Mouse (Mus musculus) cerebellum, adult 9-11 months (tissue): Measurements from ENCODE around the gene Nedd9.

Experiments used
- DNase-seq: peaks from one replicate; pipeline ENCODE4 v3.0.0; 2022

The Nedd9 gene

DNA sequence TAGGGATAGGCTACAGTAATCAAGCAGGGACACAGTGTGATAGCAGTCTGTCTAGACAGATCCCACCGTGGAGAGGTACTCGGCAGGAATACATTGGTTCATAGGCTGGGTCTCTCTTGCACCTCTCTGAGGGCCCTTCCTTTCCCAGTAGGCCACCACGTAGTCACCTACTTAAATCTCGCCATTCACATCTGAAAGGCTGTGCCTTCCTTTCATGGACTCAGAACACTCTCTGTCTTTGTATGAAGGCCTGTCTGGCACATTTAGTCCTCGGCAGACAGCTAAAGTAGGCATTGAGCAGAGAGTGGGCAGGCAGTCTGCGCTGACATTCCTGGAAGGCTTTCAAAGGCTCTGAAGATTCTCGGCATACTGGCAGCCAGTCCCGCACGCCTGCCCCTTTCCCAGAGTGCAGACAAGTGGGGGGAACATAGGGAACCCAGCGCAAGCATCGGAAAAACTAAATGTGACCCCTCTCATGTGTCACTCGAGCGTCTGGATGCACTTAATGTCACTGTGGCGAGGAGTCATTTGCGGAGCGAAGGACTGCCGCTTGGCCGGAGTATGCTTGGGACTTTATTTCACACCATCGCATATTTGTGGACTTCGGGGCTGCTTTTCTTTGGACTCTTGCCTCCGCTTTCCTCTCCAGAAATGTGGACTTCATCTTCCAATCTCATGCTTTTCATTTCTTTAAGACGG lies 147.4 kb downstream of the Nedd9 start:
- no peak for DNase-seq

DNA sequence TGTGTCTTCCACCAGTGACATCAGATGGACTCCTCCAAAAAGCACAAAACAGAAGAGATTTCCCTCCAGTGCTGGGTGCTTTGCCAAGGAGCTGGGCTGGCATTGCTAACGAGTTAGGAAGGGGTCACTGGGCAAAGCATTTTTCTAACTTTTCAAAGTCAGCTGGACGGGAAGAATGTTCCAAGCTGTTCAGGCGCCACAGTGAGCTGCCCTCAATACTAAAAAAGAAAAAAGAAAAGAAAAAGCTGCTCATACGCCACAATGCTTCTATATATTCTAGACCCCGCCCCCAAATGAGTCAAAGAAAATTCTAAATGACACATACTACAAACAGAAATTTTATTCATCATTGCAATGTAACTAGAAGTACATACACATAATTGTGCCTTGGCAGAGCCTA lies 148.0 kb downstream of the Nedd9 start:
- no peak for DNase-seq

DNA sequence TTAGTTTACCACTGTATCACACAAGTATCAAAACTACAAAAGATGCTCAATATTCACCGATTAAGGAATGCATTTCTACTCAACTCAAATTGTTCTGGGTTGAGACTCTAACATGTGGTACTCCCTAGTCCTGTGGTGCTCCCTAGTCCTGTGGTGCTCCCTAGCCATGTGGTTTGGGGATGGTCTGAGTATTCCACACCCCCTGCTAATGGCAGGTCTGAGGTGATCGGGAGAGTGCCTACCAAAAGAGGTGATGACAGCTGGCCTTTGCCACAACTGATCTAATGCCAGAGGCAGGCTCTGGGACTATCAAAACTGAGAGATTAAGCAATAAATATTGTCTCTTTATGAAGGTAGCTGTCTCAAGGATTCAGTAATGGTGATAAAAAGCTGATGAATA lies 149.8 kb downstream of the Nedd9 start:
- DNase-seq: no peak

GRCm38 (mm10) chr13:41336260-41336659 lies 150.9 kb downstream of the Nedd9 start:
- no peak for DNase-seq

GRCm38 (mm10) chr13:41335767-41336166 lies 151.4 kb downstream of the Nedd9 start:
- no peak for DNase-seq

DNA sequence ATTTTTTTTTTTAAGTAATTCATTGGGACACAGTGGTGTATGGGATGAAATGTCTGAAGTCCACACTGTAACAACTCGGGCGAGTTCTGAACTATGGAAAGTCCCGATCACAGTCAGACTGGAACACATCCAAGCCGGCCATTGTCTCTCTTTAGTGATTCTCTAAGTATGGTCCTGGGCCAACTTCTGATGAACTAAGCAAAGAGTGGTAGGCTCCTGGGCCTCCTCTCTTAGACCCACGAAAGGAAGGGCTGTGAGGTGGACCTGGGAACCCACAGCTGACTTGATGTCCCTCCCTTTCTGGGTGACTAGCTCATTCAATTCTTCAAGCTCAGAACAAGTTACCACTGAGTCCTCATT lies 152.5 kb downstream of the Nedd9 start:
- DNase-seq: no peak

DNA sequence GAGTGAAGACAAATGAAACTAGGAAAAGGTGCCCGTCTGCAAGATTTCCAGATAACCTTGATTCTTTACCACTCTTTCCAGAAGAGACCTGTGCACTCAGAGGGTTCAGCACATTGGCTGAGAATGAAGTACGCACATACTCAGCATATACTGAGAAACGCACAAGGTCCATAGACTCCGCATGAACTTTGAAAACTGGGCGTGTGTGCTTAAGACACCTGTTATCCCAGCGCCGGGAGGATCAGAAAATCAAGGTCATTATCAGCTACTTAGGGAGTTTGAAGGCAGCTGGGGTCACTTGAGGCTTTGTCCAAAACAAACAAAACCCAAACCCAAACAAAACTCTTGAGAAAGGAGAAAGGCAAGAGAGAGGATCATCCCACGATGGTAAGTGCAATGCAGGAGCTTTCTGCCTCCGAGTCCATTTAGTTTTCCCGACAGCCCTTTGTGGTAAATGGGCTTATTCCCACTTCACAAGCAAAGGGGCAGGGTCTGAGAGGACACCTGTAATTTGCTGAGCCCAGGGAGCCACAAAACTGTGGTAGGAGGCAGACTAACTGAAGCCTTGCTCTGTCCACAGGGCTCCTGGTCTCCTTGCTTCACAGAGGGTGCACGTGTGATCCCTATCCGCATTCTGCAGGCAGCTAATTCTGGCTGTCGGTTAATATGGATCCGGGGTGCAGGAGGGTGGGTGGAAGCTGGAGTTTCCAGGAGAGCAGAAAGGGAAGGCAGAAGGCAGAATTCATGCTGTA lies 153.1 kb downstream of the Nedd9 start:
- DNase-seq: no peak

DNA sequence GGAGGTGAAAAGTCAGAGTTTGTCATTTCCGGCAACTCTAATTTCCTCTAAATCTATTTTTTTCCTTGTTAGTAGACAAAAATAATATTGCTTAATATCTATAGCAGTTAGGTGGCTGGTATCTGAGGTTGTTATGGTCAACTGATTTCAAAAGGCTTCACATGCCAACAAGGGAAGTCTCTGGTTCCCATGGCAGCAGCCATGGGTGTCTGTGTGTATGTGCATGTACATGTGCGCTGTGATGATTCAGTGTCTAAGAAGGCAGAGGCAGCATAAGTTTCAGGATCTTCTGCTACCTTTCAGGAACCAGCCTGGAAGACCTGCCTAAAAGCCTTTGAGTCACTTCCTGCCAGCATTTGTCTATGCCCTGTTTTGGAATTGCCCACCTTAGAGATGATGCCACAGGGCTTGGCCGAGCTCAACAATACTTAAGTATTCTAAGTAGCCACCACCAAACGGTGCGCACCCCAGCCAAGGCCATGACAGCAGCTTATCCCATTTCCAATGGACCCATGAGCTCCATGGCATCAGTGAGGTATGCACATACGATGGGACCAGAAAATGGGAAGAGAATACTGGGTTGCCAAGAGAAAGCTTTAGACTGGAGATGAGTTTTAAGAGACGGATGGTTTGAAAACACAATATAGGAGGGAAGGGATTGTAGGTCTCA lies 155.4 kb downstream of the Nedd9 start:
- DNase-seq: no peak

DNA sequence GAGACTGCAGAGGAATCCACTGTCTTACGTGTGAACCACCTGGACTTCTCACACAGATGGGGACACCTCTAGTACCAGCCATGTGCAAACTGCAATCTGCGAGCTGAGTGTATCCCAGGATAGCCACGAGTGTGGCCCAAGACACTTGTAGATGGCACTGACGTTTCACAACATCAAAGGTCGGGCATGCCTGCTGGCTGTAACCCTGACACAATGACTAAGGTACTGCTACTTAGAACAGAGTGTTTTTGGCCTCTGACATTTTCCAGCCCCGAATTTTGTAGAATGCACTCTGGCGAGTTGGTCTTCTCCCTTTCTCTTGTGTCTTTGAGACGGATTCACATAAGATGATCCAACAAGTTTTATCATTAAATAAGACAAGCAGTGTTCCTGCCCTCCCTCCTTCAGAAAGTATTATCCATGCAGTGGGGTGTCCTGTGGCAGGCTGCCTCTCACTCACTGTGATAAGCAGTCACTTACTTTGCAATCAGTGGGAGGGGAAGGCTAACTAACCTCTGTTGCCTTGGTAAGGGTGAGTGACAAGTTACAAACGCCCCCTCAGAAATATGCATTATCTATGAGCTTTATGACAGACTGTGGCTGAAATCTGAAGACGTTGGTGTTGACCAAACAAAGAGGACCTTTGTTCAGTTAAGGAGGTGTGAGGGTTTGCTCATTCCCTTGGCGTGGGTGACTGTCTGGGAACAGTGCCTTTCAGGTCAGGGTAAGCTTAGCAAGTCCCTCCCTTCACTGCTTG lies 156.4 kb downstream of the Nedd9 start:
- no peak for DNase-seq

- DNase-seq: no peak
Measured at GRCm38 (mm10) chr13:41330051-41330450, 157.1 kb downstream of the Nedd9 start.

DNA sequence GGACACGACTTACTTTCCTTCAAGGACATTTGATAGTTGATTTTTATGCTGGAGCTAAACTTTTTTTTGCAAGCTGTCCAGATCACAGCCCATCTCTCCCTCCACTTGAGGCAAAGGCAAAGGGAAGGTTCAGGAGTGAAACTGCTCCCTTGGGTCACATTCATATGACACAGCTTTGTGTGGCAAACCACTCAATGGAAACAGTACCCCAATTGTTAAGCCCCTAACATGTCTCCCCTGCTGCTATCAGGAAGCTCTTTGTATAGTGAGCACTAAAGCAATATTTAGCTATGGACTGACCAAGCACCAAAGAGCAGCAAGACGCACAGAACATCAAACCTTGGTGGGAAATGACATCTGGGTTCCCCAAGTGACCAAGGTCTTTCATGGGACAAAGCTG lies 158.7 kb downstream of the Nedd9 start:
- DNase-seq: no peak

DNA sequence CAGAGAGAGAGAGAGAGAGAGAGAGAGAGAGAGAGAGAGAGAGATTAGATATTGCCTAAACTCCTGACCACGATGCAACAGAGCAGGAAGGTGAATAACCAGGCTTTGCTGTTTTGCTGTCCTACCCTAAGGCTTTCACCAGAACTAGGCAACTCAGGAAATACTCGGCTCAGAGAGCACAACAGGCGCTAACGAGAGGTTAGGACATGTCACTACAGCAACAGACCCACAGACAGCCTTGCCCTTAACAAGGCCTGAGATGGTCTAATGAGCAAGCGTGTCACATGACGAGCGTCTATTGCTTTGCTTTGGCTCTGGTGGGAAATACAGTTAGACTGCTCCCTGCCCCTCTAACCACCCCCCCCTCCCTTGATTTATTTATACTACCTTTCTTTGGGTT lies 159.6 kb downstream of the Nedd9 start:
- no peak for DNase-seq

- DNase-seq: no peak
Measured at GRCm38 (mm10) chr13:41326134-41326533, 161.0 kb downstream of the Nedd9 start.

- no peak for DNase-seq
Measured at GRCm38 (mm10) chr13:41325346-41325745, 161.8 kb downstream of the Nedd9 start.

GRCm38 (mm10) chr13:41324631-41325030 lies 162.5 kb downstream of the Nedd9 start:
- no peak for DNase-seq

GRCm38 (mm10) chr13:41321433-41321832 lies 165.7 kb downstream of the Nedd9 start:
- no peak for DNase-seq

DNA sequence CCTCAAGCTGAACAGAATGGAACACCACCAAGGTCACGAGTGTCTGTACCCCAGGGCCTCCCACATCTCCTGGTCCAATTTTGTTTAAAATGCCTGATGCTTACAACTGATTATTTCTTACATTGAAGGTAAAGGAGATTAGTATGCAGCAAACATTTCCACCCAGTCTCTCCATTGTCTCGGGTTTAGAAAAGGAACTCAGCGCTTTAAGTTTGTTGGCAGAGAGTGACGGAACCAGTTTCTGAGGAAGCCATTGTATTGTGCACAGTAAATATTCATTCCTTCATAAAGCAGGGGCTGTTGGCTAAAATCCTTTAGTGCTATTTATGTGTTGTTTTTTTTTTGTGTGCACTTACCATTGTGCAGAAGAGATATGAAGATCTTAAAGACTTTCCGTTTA lies 166.4 kb downstream of the Nedd9 start:
- DNase-seq: no peak

GRCm38 (mm10) chr13:41302716-41303115 lies 184.4 kb downstream of the Nedd9 start:
- peak; percentile 15 for DNase-seq

DNA sequence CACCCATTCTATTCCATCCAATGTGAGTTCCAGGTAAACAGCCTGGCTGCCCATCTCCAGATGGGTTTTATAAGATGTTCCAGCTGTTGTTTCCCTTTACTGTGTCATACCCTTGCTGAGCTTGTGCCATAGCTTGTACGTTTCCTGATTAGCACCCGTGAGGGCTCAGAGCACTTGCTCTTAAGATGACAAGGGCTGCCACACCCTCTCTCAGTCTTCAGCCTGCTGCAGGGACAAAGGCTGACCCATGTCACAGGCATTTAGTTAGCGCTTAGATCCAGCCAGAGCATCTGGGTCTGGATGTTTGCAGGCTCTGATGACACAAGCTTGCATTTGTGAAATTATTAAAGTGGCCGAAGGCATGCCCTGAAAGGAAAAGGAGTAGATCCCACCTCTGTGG lies 187.1 kb downstream of the Nedd9 start:
- no peak for DNase-seq

DNA sequence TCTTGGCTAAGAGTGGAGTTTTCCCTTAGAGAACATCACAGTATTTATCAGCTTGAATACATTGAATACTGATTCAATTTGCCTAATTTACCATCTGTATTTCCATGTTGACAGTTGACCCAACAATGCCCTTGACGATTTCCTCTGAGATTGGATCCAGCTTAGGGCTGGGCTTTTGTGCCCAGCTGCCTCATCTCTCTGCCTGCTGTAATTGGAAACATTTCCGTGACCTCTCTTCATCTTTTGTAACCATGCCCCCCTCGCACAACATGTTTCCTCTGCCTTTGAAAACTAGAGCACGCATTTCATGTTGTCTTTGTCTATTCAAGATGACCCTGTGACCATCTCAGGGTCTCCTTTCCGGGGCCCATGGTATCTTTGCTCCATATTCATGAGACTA lies 188.2 kb downstream of the Nedd9 start:
- DNase-seq: no peak

DNA sequence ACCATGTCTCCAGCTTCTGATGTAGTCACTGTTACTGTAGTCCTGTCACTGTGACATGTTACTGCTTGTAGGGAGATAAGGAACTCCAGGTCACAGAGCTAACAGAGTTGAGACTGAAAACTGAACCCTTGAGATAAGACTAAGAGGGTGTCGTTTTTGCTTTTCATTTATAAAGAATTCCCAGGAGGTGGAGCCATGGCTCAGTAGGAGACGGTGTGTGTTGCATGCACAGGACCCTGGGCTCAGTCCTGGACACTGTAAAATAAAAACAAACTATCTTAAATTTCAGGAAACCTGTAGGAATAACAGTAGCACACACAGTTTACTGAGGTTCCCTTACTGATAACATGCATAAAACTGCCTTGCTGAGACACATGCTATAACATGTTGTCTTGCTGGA lies 188.6 kb downstream of the Nedd9 start:
- DNase-seq: no peak

DNA sequence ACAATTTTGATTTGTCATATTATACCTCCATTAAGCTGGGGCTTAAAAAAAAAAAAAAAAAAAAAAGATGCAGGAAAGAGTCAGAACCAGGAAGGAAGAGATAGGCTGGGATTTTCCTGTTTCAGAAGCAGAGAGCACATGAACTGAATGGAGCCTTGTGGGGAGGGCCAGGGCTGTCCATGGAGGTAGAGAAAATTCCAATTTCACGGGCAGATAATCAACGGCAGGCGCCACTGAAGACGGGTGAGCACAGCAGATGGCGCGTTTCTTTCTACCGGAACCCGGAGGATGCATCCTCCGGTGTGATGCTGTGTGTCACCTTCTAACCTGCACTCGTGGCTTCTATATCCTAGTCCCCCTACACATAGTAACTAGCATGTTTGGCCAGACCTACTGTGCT lies 190.8 kb downstream of the Nedd9 start:
- no peak for DNase-seq

DNA sequence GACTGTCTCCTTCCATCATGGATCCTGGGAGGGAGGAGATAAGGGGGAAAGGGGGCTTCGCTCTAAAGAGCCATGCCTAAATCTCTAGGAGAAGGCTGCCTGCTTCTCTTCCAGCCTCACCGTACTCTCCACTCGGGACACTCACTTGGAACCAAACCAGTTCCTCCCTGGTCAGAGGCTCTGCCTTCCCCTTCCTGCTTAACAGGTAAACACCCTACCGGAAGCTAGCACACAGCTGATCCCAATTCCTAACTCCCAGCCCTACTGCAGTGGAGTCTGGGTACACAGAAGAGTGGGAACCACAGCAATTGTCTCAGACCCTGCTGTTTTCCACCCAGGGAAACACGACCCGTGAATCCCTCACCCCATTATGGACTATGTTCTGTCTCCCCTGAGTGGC lies 191.3 kb downstream of the Nedd9 start:
- DNase-seq: no peak

- DNase-seq: no peak
Measured at GRCm38 (mm10) chr13:41293595-41293994, 193.6 kb downstream of the Nedd9 start.
